Mouse (Mus musculus) forebrain, embryonic 12.5 days (tissue): Measurements from ENCODE around the gene P2rx1. TPM values are rescaled to one million over a fixed set of nuclear protein-coding genes. Genes with fewer than 3 reads are reported as not detected.

ENCODE experiments used
- ATAC-seq: fragments of 200-750 bp; cut with Nextera tagmentation; 2 replicates; pipeline ENCODE4 v1.8.0; 2017; ENCODE audit warnings: moderate TSS enrichment; ENCODE audit not compliant: low FRiP score
- H3K27ac ChIP-seq: fragments of 300-500 bp; sonication (generic); 2 replicates; pipeline ENCODE4 v1.5.1; 2016; ENCODE audit warnings: mild to moderate bottlenecking
- H3K27me3 ChIP-seq: fragments of 300-500 bp; sonication (generic); 2 replicates; pipeline ENCODE4 v1.6.1; 2016; ENCODE audit warnings: mild to moderate bottlenecking
- H3K36me3 ChIP-seq: fragments of 300-500 bp; sonication (generic); replicated peaks from 2 replicates; pipeline ENCODE4 v1.6.1; 2016; ENCODE audit warnings: mild to moderate bottlenecking
- H3K4me1 ChIP-seq: fragments of 300-500 bp; sonication (generic); 2 replicates; pipeline ENCODE4 v1.6.1; 2016
- H3K4me2 ChIP-seq: fragments of 300-500 bp; sonication (generic); 2 replicates; pipeline ENCODE4 v1.6.1; 2016; ENCODE audit warnings: mild to moderate bottlenecking, moderate library complexity
- H3K4me3 ChIP-seq: fragments of 300-500 bp; sonication (generic); replicated peaks from 2 replicates; pipeline ENCODE4 v1.5.1; 2016; ENCODE audit warnings: mild to moderate bottlenecking
- H3K9ac ChIP-seq: fragments of 300-500 bp; sonication (generic); 2 replicates; pipeline ENCODE4 v1.6.1; 2016; ENCODE audit warnings: mild to moderate bottlenecking
- H3K9me3 ChIP-seq: fragments of 300-500 bp; sonication (generic); 2 replicates; pipeline ENCODE4 v1.6.1; 2016
- WGBS: fragments of 180-500 bp; shearing (Covaris S2); methylation state at CpG from one replicate; pipeline ENCODE4 v1.1.7; 2016; 5-methylcytosine and 5-hydroxymethylcytosine counted together
- microRNA-seq: library from miRNA; unstranded; fragments of <30 nt; microRNA quantifications from one replicate; pipeline ENCODE4, GENCODE M21; 2017
- polyA plus RNA-seq: library from polyadenylated mRNA; unstranded; fragments of >200 nt; fragmentation: Nextera tagmentation; extraction: Ambion mirVana; gene quantifications from 2 replicates; pipeline ENCODE4 v1.2.1, GENCODE M21; 2016

Gene P2rx1
- polyA plus RNA-seq, 1 experiment from 2014 or later, result 0.52 TPM

GRCm38 (mm10) chr11:73061413-73061812, 62.5 kb downstream of the P2rx1 start:
- Histone ChIP-seq H3K36me3 (peaks cover 41% of the 10 kb centered on the region), H3K27ac (no peak overlapping the region), H3K27me3 (no peaks in the 10 kb centered on the region), H3K4me1 (no peaks in the 10 kb centered on the region), H3K4me2 (no peak overlapping the region), H3K9ac (no peak overlapping the region), H3K4me3 (no peak overlapping the region), H3K9me3 (no peaks in the 10 kb centered on the region)
- no peak for ATAC-seq
- 96% methylated on average over 3 of the region's 3 CpGs for WGBS

Small RNAs within 50 kb of the gene (microRNA-seq; reads per million reads assigned to microRNA genes)
- not detected for gene Gm44467

Other genes starting within 250 kb of the P2rx1 start
- 4.7 and 5.2 TPM in 2 replicates for gene Cyb5d2, start 203.0 kb upstream of the P2rx1 start, polyA plus RNA-seq
- gene Zzef1, start 202.9 kb upstream of the P2rx1 start, polyA plus RNA-seq, result 11.3 and 12.1 TPM in 2 replicates
- gene Atp2a3, start 37.9 kb upstream of the P2rx1 start, polyA plus RNA-seq, result 0.60 and 0.68 TPM in 2 replicates
- 9.0 and 9.7 TPM in 2 replicates for gene Camkk1, start 19.9 kb downstream of the P2rx1 start, polyA plus RNA-seq
- gene Ncbp3, start 48.7 kb downstream of the P2rx1 start, polyA plus RNA-seq, result 12.4 and 13.6 TPM in 2 replicates
- 0.37 and 0.38 TPM in 2 replicates for gene Itgae, start 91.5 kb downstream of the P2rx1 start, polyA plus RNA-seq
- 18.5 and 19.1 TPM in 2 replicates for gene Haspin, start 139.2 kb downstream of the P2rx1 start, polyA plus RNA-seq
- 0.27 and 0.42 TPM in 2 replicates for gene P2rx5, start 161.3 kb downstream of the P2rx1 start, polyA plus RNA-seq
- 123 and 129 TPM in 2 replicates for gene Emc6, start 177.9 kb downstream of the P2rx1 start, polyA plus RNA-seq
- gene Tax1bp3, start 178.0 kb downstream of the P2rx1 start, polyA plus RNA-seq, result 158 and 163 TPM in 2 replicates
- 19.0 and 19.2 TPM in 2 replicates for gene Ctns, start 199.9 kb downstream of the P2rx1 start, polyA plus RNA-seq
- 1.1 and 1.2 TPM in 2 replicates for gene Shpk, start 200.4 kb downstream of the P2rx1 start, polyA plus RNA-seq
- gene Trpv1, start 235.2 kb downstream of the P2rx1 start, polyA plus RNA-seq, result not detected in 2 replicates